Mouse (Mus musculus) heart, postnatal 25 days (tissue): ENCODE data around the gene Fblim1. TPM values are rescaled to one million over a fixed set of nuclear protein-coding genes. Genes with fewer than 3 reads are reported as not detected.
"Not testable (repeated sequence)": the region's sequence is repeated elsewhere in the genome, so short reads cannot be mapped to it uniquely, and the experiment has no call there.

Experiments
- DNase-seq: peaks from one replicate; pipeline ENCODE4 v3.0.0; 2022; ENCODE audit warnings: low spot score
- intact Hi-C: fragments of 180-260 bp; cut with DNase I; formaldehyde crosslinking; loops from one replicate; pipeline ENCODE4 v1.15.1; 2025
- total RNA-seq, 2 experiments: library from RNA; stranded (reverse); gene quantifications; 2 replicates each; pipeline ENCODE4 v1.2.3; 2021

The Fblim1 gene
- total RNA-seq, 2 experiments from 2014 or later: 298 to 316 TPM

GRCm38 (mm10) chr4:141572668-141573358 lies 33.1 kb downstream of the Fblim1 start:
- intact Hi-C loops: loop anchor here (10.0 kb wide), 1 partner anchor 298 kb away; no protein-coding TSS in a partner anchor
- DNase-seq: no peak

- DNase-seq: no peak
- intact Hi-C loops: loop anchor here (10.0 kb wide), 1 partner anchor 297 kb away; no protein-coding TSS in a partner anchor
Measured at GRCm38 (mm10) chr4:141571934-141572333, 34.0 kb downstream of the Fblim1 start.

GRCm38 (mm10) chr4:141571337-141571739 lies 34.6 kb downstream of the Fblim1 start:
- no peak for DNase-seq
- intact Hi-C loops: loop anchor here (10.0 kb wide), 1 partner anchor 297 kb away; no protein-coding TSS in a partner anchor

DNA sequence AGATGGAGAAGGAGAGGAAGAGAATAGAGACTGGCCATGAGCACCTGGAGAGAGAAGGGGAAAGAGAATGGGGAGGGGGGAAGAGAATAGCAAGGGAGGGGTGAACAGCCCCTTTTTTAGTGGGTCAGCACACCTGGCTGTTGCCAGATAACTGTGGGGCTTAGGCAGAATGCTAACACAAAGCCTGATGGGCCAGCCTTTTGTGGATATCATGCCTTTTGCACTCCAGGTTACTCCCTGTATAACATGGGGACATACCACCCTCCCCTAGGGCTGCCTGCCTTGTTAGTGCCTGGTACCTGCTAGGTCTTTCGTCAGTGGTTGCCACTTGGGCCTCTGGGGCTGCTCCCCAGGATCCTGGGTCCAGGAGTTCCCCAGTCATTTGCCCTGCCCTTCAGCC lies 35.1 kb downstream of the Fblim1 start:
- no peak for DNase-seq
- intact Hi-C loops: loop anchor here (10.0 kb wide), 1 partner anchor 296 kb away; no protein-coding TSS in a partner anchor

GRCm38 (mm10) chr4:141570004-141570403 lies 35.9 kb downstream of the Fblim1 start:
- intact Hi-C loops: loop anchor here (10.0 kb wide), 1 partner anchor 295 kb away; no protein-coding TSS in a partner anchor
- peak; percentile 59 for DNase-seq

- intact Hi-C loops: no loop called here
Measured at GRCm38 (mm10) chr4:141568966-141569365, 36.9 kb downstream of the Fblim1 start.

GRCm38 (mm10) chr4:141567174-141567573 lies 38.7 kb downstream of the Fblim1 start:
- DNase-seq, intact Hi-C loops: not testable (repeated sequence)

More at GRCm38 (mm10) chr4:141568966-141569365, 36.9 kb downstream of the Fblim1 start:
- no peak for DNase-seq

DNA sequence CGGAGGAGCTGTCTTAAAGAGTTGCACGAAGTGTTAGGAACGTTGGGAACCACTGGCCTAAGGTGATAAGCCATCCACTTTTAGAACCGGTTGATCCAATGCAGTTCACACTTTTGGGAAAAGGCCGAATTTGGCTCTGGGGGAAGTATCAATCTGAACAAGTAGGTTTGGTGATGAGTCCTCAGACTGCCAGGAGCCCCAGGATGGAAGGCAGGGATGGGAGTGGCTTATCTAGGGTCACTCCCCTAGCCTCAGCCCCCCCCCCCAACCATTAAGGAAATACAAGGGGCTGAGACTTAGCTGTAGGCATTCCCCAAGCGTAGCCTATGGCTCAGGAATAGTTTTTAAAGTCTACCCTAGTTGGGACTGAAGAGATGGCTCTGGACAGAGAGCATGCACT lies 39.7 kb downstream of the Fblim1 start:
- no peak for DNase-seq
- intact Hi-C loops: no loop called here

- no peak for DNase-seq
- intact Hi-C loops: no loop called here
Measured at GRCm38 (mm10) chr4:141565325-141565724, 40.6 kb downstream of the Fblim1 start.

- intact Hi-C loops: loop anchor here (5.0 kb wide), 1 partner anchor 72 kb away; no protein-coding TSS in a partner anchor
- DNase-seq: no peak
Measured at GRCm38 (mm10) chr4:141564660-141565059, 41.2 kb downstream of the Fblim1 start.

GRCm38 (mm10) chr4:141564209-141564608 lies 41.7 kb downstream of the Fblim1 start:
- intact Hi-C loops: loop anchor here (5.0 kb wide), 1 partner anchor 72 kb away; no protein-coding TSS in a partner anchor
- no peak for DNase-seq

DNA sequence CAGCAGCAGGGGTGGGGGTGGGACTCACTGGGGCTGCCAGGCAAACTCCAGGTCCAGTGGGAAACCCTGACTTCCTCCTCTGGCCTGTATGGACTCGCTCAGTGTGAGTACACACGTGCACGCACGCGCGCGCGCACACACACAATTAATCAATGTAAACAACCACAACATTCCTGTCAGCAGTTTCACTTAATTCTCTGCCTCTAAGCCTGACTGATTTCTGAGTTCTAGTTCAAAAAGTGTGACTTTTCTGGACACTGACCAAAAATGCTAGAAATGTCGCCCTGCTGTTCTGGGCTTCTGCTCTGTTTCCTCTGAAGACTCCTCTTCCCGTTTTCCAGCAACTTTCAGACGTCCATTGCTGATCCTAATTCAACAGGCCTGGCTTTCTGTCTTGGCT lies 43.6 kb downstream of the Fblim1 start:
- intact Hi-C loops: loop anchor here (5.0 kb wide), 1 partner anchor 70 kb away; no protein-coding TSS in a partner anchor
- no peak for DNase-seq

- intact Hi-C loops: loop anchor here (5.0 kb wide), 1 partner anchor 69 kb away; no protein-coding TSS in a partner anchor
- not testable (repeated sequence) for DNase-seq
Measured at GRCm38 (mm10) chr4:141561331-141561919, 44.5 kb downstream of the Fblim1 start.

GRCm38 (mm10) chr4:141559898-141560263 lies 46.0 kb downstream of the Fblim1 start:
- DNase-seq: peak; percentile 56
- intact Hi-C loops: loop anchor here (1.0 to 5.0 kb wide), 3 partner anchors 68 to 154 kb away; no protein-coding TSS in a partner anchor

DNA sequence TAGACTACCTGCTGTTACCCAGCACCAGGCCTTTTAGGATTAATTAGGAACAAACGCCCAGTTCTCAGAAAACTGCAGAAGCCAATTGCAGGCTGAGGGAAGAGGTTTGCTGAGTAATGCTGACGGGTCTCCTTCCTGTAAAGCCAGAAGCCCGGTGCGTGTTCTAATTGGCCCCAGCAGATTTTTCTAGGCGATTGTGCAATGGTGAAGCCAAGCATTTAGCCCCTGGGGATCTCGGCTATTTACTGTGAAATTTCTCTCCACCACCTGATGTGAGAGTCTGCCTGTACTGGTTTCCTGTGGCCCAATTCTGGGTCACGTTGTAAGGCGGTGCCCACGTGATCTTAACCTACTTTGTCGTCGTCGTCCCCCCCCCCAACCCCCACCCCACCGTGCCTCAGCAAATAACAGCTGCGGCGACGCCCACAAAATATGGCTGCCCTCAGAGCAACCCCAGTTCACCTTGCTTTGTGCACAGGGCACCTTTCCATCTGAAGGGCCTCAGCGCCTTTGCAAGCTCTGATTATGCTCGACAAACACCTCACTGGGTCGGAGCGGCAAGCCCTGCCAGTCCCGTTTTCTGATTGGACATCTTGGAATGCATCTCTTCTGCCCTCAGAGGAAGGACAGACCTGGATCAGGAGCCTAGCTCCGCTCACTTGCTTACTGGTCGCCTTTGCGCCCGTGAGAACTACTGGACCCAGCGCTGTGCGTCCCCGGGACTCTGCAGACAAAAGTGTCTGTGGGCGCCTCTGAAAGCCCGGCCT lies 46.6 kb downstream of the Fblim1 start:
- intact Hi-C loops: no loop called here

GRCm38 (mm10) chr4:141558658-141559057 lies 47.2 kb downstream of the Fblim1 start:
- intact Hi-C loops: no loop called here
- no peak for DNase-seq

More for the DNA sequence above, 46.6 kb downstream of the Fblim1 start:
- peak; percentile 66 for DNase-seq

DNA sequence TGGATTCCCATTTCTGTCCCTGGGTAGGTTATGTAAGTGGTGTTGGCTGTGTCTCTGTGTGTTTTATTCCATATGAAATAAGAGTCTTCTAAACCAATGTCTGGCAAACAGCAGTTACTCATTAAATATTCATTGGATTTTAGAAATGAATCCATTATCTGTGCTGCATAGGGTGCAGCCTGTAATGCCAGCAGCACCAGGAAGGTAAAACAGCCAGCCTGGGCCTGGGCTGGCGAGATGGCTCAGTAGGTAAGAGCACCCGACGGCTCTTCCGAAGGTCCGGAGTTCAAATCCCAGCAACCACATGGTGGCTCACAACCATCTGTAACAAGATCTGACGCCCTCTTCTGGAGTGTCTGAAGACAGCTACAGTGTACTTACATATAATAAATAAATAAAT lies 49.7 kb downstream of the Fblim1 start:
- DNase-seq, intact Hi-C loops: not testable (repeated sequence)

- intact Hi-C loops, DNase-seq: not testable (repeated sequence)
Measured at GRCm38 (mm10) chr4:141554255-141554865, 51.5 kb downstream of the Fblim1 start.

DNA sequence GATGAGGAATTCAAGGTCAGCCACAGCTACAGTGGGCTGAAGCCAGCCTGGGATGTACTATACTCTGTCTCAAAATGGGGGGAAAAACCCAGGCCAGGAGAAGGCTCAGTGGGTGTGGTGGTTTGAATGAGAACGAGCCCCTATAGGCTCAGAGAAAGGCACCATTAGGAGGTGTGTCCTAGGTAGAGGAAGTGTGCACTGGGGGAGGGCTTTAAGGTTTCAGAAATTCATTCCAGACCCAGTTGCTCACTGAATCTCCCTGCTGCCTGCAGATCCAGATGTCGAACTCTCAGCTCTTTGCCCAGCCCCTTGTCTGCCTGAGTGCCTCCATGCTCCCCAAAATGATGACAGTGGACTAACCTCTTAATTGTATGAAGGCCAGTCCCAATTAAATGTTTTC lies 53.4 kb downstream of the Fblim1 start:
- DNase-seq: no peak
- intact Hi-C loops: no loop called here

- DNase-seq: no peak
- intact Hi-C loops: no loop called here
Measured at GRCm38 (mm10) chr4:141547299-141547698, 58.6 kb downstream of the Fblim1 start.
